Mouse (Mus musculus): Measurements from ENCODE around the gene Ext2. TPM values are rescaled to one million over a fixed set of nuclear protein-coding genes. Genes with fewer than 3 reads are reported as not detected.

The Ext2 gene
- polyA plus RNA-seq, 1 experiment from 2014 or later, result 60.3 TPM

DNA sequence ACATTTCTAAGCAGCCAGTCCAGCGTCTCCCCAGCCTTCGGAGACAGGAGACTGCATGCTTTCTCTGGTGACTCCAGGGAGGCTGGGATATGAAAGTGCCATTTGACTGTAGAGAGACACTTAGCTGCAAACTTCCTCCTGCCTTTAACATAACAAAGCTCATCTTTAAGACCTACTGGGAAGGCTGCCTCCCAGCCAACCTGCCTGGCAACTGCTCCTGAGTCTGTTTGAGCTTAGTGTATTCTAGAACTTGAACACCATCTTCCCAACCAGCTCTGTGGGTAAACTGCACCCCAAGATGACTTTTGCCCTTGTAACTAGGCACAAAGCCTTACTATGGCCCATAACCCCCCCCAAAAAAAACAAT is 37.0 kb downstream of the Ext2 start:
- no peak overlapping the region for H3K4me2 ChIP-seq
- H3K9ac ChIP-seq (ENCODE audit: low read depth, low read length), result no peak overlapping the region
- no peaks in the 10 kb centered on the region; the same call in 1 of the 2 replicates for H3K4me1 ChIP-seq (ENCODE audit: control insufficient read depth, insufficient read depth, low read length)
- no peak for ATAC-seq (replicated peaks; ENCODE audit: insufficient number of reproducible peaks, low FRiP score, low TSS enrichment)
- no peak overlapping the region for H3K27ac ChIP-seq (ENCODE audit: low read depth, low read length)
- 38% methylated on average over 2 of the region's 2 CpGs for WGBS (ENCODE audit: insufficient replicate concordance)
- no peaks in the 10 kb centered on the region for H3K27me3 ChIP-seq (ENCODE audit: control insufficient read depth, insufficient read depth, low read length)
- 0 out of 2 replicates have a peak, but pooled peaks cover 3% of the 10 kb centered on the region for H3K36me3 ChIP-seq (ENCODE audit: control insufficient read depth, insufficient read depth, low read length)
- no peak overlapping the region for H3K4me3 ChIP-seq (ENCODE audit: low read depth, low read length)
- H3K9me3 ChIP-seq (replicated peaks; ENCODE audit: control insufficient read depth, low read length), result no peaks in the 10 kb centered on the region

DNA sequence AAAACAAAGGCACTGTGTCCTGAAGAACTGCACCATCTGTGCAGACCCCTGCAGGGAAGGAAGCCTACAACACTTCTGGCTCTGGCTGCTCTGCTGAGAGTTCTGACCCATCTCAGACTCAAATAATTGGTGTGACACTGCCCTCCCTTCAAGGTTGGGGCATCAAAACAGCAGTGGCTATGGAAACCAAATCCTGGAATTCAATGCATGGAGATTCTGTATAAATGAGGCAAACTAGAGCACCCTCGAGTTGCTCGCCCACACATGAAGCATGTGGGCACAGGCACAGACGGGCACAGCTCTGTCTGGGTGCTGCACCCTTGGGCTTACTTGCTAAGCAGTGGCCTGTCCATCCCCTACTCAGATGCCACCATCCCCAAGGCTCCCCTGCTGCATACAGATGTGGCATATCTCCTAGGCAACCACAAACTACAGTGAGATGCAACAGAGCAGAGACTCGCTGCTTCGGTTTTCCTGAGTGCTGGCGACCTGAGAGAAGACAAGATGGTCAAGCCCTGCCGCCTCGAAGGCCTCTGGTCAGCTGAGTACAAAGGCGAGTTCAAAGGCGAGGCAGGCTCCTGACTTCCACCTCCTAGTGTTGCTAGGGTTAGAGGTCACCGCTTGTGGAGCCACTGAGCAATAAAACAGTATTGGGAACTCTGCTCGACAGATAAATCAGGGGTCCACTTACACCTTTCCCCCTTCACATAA is 37.5 kb downstream of the Ext2 start:
- 45% methylated on average over 12 of the region's 12 CpGs for WGBS (ENCODE audit: insufficient replicate concordance)
- Histone ChIP-seq H3K9me3 (replicated peaks; ENCODE audit: control insufficient read depth, low read length) (no peaks in the 10 kb centered on the region), H3K4me3 (ENCODE audit: low read depth, low read length) (no peak overlapping the region), H3K4me2 (no peak overlapping the region), H3K9ac (ENCODE audit: low read depth, low read length) (no peak overlapping the region), H3K4me1 (ENCODE audit: control insufficient read depth, insufficient read depth, low read length) (peaks cover 2% of the 10 kb centered on the region), H3K36me3 (ENCODE audit: control insufficient read depth, insufficient read depth, low read length) (0 out of 2 replicates have a peak, but pooled peaks cover 3% of the 10 kb centered on the region), H3K27ac (ENCODE audit: low read depth, low read length) (no peak overlapping the region), H3K27me3 (ENCODE audit: control insufficient read depth, insufficient read depth, low read length) (no peaks in the 10 kb centered on the region)
- ATAC-seq (replicated peaks; ENCODE audit: insufficient number of reproducible peaks, low FRiP score, low TSS enrichment), result no peak

DNA sequence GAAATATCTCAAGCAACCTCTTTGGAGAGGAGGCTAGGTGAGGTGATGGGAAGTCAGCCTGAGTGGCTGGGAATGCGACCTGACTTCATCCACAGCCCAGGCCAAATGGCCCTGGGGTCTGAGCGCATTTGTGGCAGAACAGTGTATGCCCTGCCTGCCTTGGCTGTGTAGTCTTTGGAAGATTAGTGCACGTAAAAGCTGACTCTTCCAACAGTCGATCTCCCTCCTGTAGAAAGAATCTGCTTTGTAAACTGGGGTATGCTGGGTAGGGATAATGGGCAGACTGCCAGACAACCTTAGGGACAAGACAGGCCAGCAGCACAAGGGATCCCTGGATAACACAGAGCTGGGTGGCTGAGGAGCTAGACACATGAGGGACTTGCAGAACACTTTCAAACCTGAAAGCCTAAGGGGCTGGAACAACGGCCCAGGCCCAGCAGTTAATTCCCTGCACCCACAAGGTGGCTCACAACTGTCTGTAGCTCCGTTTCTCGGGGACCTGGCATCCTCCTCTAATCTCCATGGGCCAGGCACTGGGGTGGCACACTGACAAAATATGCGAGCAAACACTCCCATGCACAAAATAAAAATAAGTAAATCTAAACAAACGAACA is 38.3 kb downstream of the Ext2 start:
- no peak overlapping the region for H3K4me3 ChIP-seq (ENCODE audit: low read depth, low read length)
- ATAC-seq (replicated peaks; ENCODE audit: insufficient number of reproducible peaks, low FRiP score, low TSS enrichment), result no peak
- no peak overlapping the region for H3K9ac ChIP-seq (ENCODE audit: low read depth, low read length)
- 81% methylated on average over 9 of the region's 9 CpGs for WGBS (ENCODE audit: insufficient replicate concordance)
- H3K36me3 ChIP-seq (ENCODE audit: control insufficient read depth, insufficient read depth, low read length), result 0 out of 2 replicates have a peak, but pooled peaks cover 3% of the 10 kb centered on the region
- no peak overlapping the region for H3K27ac ChIP-seq (ENCODE audit: low read depth, low read length)
- H3K4me2 ChIP-seq, result no peak overlapping the region
- peaks cover 8% of the 10 kb centered on the region for H3K4me1 ChIP-seq (ENCODE audit: control insufficient read depth, insufficient read depth, low read length)
- H3K27me3 ChIP-seq (ENCODE audit: control insufficient read depth, insufficient read depth, low read length), result no peaks in the 10 kb centered on the region
- H3K9me3 ChIP-seq (replicated peaks; ENCODE audit: control insufficient read depth, low read length), result no peaks in the 10 kb centered on the region

DNA sequence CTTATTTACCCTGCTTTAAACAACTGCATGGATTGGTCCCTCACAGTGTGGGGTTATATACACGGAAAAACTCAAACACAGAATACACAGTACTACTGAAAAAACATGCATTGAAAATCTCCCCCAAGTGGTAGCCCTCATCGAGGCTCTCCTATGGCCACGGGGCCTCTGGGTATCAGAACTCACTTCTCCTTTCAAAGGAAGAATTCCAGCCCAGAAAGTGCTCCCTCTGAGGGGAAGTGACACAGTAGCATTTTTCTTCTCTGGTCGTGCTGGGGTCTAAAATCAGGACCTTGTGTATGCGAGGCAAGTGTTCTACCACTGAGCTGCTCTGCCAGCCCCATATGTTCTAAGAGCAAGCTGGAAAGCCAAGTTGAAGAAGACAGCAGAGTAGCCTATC is 39.7 kb downstream of the Ext2 start:
- 58% methylated on average over 5 of the region's 5 CpGs for WGBS (ENCODE audit: insufficient replicate concordance)
- no peak overlapping the region for H3K4me2 ChIP-seq
- no peak overlapping the region for H3K27ac ChIP-seq (ENCODE audit: low read depth, low read length)
- H3K27me3 ChIP-seq (ENCODE audit: control insufficient read depth, insufficient read depth, low read length), result no peaks in the 10 kb centered on the region
- ATAC-seq (replicated peaks; ENCODE audit: insufficient number of reproducible peaks, low FRiP score, low TSS enrichment), result no peak
- peaks cover 8% of the 10 kb centered on the region for H3K4me1 ChIP-seq (ENCODE audit: control insufficient read depth, insufficient read depth, low read length)
- no peaks in the 10 kb centered on the region for H3K9me3 ChIP-seq (replicated peaks; ENCODE audit: control insufficient read depth, low read length)
- no peaks in the 10 kb centered on the region for H3K36me3 ChIP-seq (ENCODE audit: control insufficient read depth, insufficient read depth, low read length)
- no peak overlapping the region for H3K4me3 ChIP-seq (ENCODE audit: low read depth, low read length)
- no peak overlapping the region for H3K9ac ChIP-seq (ENCODE audit: low read depth, low read length)

DNA sequence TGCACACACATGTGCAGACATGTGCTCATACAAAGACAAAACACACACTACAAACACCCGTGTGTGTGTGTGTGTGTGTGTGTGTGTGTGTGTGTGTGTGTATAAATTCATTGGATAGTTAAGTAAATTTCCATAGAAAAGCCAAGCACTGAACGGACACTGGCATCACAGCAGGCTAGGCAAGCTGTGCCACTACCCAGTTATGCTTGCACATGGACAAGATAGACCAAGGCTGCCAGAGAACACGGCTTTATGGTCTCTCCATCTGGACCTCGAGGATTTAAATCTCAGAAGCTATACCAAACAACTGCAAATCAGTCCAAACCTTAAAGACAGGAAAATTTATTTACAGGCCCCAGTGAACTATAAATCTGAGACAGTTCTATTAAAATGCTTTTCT is 40.2 kb downstream of the Ext2 start:
- Histone ChIP-seq H3K27me3 (ENCODE audit: control insufficient read depth, insufficient read depth, low read length) (no peaks in the 10 kb centered on the region), H3K4me1 (ENCODE audit: control insufficient read depth, insufficient read depth, low read length) (peaks cover 8% of the 10 kb centered on the region), H3K9me3 (replicated peaks; ENCODE audit: control insufficient read depth, low read length) (no peaks in the 10 kb centered on the region), H3K9ac (ENCODE audit: low read depth, low read length) (no peak overlapping the region), H3K27ac (ENCODE audit: low read depth, low read length) (no peak overlapping the region), H3K36me3 (ENCODE audit: control insufficient read depth, insufficient read depth, low read length) (no peaks in the 10 kb centered on the region), H3K4me2 (no peak overlapping the region), H3K4me3 (ENCODE audit: low read depth, low read length) (no peak overlapping the region)
- WGBS (ENCODE audit: insufficient replicate concordance), result 80% methylated on average over 4 of the region's 4 CpGs
- ATAC-seq (replicated peaks; ENCODE audit: insufficient number of reproducible peaks, low FRiP score, low TSS enrichment), result no peak

DNA sequence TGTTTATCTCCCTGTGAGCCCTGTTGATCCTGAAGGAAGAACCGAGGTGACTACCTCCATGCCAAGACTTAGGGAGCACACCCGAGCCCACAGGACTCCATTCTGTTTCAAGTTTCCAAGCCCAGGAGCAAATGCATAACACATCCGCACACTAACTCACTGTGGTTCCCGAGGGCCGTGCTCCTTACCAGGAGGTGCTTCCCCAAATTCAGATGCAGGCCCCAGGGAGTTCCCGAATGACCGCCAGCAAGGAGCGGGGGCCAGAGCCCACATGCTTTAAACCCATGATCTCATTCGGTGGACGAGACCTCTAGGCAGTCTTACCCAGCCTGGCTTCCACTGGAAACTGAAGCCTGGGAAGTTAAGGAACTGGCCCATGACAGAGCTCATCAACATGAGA is 41.8 kb downstream of the Ext2 start:
- no peak overlapping the region for H3K4me3 ChIP-seq (ENCODE audit: low read depth, low read length)
- H3K27me3 ChIP-seq (ENCODE audit: control insufficient read depth, insufficient read depth, low read length), result no peaks in the 10 kb centered on the region
- H3K4me2 ChIP-seq, result no peak overlapping the region
- no peak overlapping the region for H3K27ac ChIP-seq (ENCODE audit: low read depth, low read length)
- H3K36me3 ChIP-seq (ENCODE audit: control insufficient read depth, insufficient read depth, low read length), result no peaks in the 10 kb centered on the region
- H3K9ac ChIP-seq (ENCODE audit: low read depth, low read length), result no peak overlapping the region
- ATAC-seq (replicated peaks; ENCODE audit: insufficient number of reproducible peaks, low FRiP score, low TSS enrichment), result no peak
- 81% methylated on average over 10 of the region's 10 CpGs for WGBS (ENCODE audit: insufficient replicate concordance)
- peaks cover 22% of the 10 kb centered on the region for H3K4me1 ChIP-seq (ENCODE audit: control insufficient read depth, insufficient read depth, low read length)
- H3K9me3 ChIP-seq (replicated peaks; ENCODE audit: control insufficient read depth, low read length), result no peaks in the 10 kb centered on the region

DNA sequence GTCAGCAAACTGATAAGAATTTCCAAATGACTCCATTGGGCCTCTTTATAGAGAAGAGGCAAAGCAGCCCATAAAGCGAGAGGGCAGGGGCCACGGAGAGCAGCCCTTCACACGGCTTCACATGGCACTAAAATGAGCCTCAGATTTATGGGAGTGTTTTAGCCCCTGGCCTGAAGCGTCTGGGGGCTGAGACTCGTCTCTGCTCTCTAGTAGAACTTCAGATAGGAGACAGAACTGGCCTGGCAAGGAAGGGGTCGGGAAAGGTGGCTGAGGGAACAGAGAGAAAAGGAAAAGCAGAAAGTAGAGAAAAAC is 42.5 kb downstream of the Ext2 start:
- Histone ChIP-seq H3K9me3 (replicated peaks; ENCODE audit: control insufficient read depth, low read length) (no peaks in the 10 kb centered on the region), H3K27ac (ENCODE audit: low read depth, low read length) (no peak overlapping the region), H3K4me3 (ENCODE audit: low read depth, low read length) (no peak overlapping the region), H3K4me2 (no peak overlapping the region), H3K4me1 (ENCODE audit: control insufficient read depth, insufficient read depth, low read length) (peaks cover 28% of the 10 kb centered on the region), H3K9ac (ENCODE audit: low read depth, low read length) (no peak overlapping the region), H3K36me3 (ENCODE audit: control insufficient read depth, insufficient read depth, low read length) (no peaks in the 10 kb centered on the region), H3K27me3 (ENCODE audit: control insufficient read depth, insufficient read depth, low read length) (no peaks in the 10 kb centered on the region)
- no peak; the same call in 1 of the 2 replicates for ATAC-seq (replicated peaks; ENCODE audit: insufficient number of reproducible peaks, low FRiP score, low TSS enrichment)
- 20% methylated on average over 6 of the region's 6 CpGs for WGBS (ENCODE audit: insufficient replicate concordance)

DNA sequence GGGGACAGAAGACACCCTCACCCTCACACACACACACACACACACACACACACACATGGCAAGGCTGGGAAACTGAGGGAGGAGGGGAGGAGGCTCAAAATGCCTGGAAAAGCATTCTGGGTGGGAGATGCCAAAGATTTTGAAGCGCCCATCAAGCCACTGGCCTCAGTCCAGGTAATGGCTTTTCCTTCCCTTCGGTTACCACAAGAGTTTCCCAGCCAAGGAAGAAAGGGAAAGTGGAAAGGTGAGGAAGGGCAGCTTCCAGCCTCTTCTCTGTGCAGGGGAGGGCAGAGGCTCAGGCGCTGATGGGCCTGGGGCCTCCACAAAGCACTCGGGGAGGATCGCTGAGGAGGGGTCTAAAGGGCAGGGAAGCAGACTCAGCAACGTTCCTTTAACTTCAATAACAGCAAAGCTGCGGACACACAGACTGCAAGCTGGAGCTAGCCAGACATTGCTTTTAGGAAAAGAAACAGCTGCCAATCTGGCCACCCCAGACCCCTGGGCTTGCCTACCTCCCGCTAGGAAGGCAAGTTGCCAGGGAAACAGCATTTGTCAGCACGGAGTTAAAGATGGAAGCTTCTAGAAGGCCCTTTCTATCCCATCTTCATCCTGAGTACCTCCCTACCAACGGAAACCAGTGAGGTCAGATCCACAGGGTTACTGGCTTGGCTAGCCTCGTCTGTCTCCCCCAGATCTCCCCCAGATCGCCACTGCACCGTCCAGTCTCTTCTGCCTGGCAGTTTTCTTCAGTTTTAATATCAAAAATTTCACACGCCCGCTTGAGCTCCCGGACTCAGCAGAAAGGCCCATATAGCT is 43.1 kb downstream of the Ext2 start:
- WGBS (ENCODE audit: insufficient replicate concordance), result 61% methylated on average over 16 of the region's 16 CpGs
- H3K27ac ChIP-seq (ENCODE audit: low read depth, low read length), result no peak overlapping the region
- no peaks in the 10 kb centered on the region for H3K36me3 ChIP-seq (ENCODE audit: control insufficient read depth, insufficient read depth, low read length)
- no peaks in the 10 kb centered on the region for H3K9me3 ChIP-seq (replicated peaks; ENCODE audit: control insufficient read depth, low read length)
- H3K4me3 ChIP-seq (ENCODE audit: low read depth, low read length), result no peak overlapping the region
- H3K4me2 ChIP-seq, result no peak overlapping the region
- no peaks in the 10 kb centered on the region for H3K27me3 ChIP-seq (ENCODE audit: control insufficient read depth, insufficient read depth, low read length)
- H3K9ac ChIP-seq (ENCODE audit: low read depth, low read length), result no peak overlapping the region
- H3K4me1 ChIP-seq (ENCODE audit: control insufficient read depth, insufficient read depth, low read length), result peaks cover 31% of the 10 kb centered on the region
- no peak for ATAC-seq (replicated peaks; ENCODE audit: insufficient number of reproducible peaks, low FRiP score, low TSS enrichment)

All from heart, embryonic 11.5 days (tissue).